Mouse (Mus musculus) heart, postnatal 4 days (tissue): ENCODE results near the gene Skp1a. TPM values are rescaled to one million over a fixed set of nuclear protein-coding genes. Genes with fewer than 3 reads are reported as not detected.

Experiments used
- DNase-seq: peaks from one replicate; pipeline ENCODE4 v3.0.0; 2021
- total RNA-seq, 2 experiments: library from RNA; stranded (reverse); gene quantifications; 2 replicates each; pipeline ENCODE4 v1.2.3; 2021

The Skp1a gene
- total RNA-seq, 2 experiments from 2014 or later = 239 to 250 TPM

DNA sequence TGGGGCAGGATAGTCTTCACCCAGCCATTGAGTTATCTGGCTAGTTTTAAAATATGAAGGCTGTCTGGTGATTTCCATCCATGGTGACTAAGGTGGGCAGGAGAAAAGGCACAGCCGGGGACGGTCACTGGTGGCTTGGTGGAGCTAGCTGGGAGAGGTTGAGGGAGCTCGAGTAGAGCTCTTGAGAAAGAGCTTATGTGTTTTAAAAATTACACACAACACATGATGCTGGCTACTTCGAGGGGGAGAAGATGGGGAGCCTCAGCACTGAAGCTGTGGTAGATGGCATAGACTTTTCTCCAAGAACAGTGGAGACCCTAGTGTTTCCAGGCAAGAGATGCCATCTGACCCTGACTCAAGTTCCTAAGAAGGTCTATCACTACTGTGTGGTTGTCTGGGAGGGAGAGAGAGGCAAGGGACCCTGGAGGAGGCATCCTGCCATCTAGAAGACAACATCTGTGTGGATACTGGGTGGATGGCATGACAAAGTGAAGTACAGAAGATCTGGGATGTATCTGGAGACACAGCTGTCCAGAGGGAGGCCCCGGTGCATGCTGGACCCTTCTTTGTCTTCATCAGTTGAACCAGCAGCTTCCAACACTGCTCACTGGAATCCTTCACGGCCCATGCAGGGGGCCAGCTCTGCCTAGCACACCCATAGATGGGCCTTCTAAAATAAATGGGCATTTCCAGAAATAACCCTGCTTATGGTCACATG lies 45.8 kb downstream of the Skp1a start:
- DNase-seq = no peak

DNA sequence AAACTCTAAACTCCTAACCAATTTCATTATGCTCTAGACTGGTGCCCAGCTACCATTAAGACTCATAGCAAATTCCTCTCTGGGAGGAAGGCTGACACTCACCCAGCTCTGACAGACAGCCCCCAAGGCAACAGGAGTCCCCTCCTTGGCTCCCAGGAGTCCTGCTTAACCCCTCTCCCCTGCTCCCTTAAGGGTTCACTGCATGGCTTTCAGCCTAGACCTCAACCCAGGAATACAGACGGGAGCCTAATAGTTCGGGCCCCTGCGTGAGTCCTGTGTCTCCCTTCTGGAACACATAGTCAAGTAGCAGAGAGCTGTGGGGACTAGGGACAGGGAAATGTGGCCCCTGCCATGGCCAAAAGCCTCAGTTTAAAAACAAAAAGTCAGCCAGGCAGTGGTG lies 46.4 kb downstream of the Skp1a start:
- no peak for DNase-seq

DNA sequence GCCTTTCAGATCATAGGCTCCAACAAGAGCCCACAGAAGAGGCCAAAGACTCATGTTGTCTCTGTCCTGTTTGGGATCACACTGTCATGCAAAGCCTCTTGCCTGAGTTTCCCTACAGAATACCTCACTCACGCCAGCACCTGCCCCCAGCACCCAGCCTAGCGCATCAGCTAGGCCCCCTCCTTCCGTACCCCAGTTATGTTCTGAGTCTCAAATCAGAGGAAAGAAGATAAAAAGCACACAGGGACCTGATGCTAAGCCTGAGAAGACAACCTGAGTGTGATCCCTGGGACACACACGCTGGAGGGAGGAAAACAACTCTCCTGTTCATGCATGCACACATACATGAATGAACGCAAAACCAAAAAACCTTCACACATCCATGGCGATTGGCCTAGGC lies 47.2 kb downstream of the Skp1a start:
- DNase-seq = no peak

DNA sequence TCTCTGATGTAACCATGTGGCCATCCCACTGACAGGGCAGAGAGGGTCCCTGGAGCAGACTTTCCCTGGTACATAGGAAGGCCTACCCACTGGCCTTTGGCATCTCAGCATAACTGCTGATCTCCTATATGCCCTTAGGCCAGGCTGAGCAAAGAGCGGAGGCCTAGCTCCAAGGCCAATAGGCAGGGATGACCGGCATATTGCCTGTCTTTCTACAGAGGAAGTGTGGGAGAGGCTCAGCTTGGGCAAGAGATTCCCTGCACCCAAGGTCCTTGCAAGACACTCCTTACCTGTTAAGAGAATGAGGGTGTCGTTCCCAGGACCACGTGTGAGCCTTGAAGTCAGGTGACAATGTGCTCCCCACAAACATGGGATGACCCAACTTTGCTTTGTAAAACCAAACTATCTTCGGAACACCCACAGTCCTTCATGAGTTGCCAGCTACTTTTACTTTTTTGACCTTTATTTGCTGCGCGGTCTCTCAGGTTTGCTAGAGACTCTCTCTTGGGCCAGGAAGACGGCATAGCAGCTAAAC lies 47.9 kb downstream of the Skp1a start:
- no peak for DNase-seq

DNA sequence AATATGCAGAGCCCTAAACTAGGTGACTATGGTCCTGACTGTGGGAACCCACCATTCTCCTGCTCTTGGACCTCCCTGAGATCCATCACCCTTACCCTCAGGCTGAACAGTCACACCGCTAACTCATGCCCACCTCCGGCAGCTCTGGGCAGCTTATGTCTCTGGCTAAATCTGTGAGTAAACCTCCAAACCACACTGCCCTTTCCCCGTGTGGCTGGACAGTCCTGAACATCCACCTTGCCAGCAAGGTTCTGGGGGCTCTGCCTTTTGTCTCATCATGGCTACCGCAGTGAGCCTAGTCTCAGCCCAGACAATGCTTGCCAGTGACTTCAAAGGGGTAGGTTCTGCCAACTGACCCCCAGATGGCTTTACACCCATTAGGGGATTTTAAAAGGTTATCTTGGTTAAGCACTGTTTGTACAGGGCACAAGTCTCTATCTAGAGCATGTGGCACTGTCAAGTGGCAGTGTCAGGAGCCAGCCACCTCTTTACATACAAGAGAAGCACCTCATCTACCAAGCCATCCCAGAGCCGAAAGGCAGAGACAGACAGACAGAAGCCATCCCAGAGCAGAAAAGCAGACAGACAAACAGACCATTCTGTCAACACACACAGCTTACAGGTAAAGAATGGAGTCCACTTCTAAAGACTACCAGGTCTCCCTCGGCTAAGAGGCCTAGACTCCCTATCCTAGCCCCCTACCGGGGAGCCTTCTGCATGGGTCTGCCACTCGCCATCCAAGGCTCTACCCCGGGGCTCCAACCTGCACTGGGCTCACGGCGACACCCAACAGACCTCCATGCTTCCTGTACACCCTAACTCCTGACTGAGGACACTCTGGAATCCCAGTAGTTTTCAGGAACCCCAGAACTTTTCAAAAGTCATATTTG lies 49.0 kb downstream of the Skp1a start:
- DNase-seq = no peak

DNA sequence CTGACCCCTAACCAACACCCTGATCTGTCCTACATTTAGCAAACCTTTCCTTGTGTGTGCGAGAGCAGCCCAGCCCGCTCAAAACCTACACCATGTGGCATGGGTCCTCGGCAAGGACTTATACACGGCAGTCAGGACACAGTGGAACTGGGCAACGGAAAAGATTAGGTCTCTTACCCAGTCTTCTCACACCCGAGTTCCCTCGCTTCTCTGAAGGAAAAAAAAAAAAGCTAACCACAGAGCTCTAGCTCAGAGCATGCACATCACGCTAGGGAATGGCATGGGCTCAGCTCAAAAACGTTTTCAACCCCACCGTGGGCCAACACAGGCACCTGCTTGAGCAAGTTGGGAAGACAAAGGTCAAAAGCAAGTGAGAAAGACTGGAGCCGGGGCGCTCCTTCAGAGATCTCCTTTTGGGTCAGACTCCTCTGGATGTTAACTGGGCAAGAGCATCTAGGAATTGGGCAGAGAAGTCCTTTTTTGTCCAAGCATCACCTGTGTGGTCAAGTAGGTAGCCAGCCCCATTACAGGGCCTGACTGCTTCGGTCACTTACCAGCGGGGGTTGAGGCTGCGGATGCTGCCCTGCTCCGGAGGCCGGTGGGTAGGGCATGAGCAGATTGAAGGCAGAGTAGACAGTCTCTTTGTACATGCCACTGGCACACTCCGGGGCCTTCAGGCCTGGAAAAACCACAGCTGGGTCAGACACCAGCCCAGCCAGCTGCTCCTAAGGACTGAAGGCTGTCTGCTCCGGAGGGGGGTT lies 50.0 kb downstream of the Skp1a start:
- DNase-seq = no peak

DNA sequence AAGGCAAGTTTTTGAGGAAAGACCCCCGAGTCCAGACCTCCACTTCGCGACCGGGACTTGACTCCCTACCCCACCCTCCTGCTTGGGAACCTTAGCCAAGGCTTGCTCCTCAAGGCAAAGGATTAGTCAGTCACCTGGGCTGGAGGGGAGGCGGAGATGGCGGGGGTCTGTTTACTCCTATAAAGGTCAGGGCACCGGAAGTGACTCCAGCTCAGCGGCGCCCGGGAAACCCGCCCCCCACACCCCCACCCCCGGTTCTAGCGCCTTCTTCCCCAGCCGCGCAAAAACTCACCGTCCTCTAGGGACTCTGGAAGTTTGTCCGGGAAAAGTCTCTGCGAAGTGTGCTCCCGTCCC lies 50.6 kb downstream of the Skp1a start:
- DNase-seq = no peak

DNA sequence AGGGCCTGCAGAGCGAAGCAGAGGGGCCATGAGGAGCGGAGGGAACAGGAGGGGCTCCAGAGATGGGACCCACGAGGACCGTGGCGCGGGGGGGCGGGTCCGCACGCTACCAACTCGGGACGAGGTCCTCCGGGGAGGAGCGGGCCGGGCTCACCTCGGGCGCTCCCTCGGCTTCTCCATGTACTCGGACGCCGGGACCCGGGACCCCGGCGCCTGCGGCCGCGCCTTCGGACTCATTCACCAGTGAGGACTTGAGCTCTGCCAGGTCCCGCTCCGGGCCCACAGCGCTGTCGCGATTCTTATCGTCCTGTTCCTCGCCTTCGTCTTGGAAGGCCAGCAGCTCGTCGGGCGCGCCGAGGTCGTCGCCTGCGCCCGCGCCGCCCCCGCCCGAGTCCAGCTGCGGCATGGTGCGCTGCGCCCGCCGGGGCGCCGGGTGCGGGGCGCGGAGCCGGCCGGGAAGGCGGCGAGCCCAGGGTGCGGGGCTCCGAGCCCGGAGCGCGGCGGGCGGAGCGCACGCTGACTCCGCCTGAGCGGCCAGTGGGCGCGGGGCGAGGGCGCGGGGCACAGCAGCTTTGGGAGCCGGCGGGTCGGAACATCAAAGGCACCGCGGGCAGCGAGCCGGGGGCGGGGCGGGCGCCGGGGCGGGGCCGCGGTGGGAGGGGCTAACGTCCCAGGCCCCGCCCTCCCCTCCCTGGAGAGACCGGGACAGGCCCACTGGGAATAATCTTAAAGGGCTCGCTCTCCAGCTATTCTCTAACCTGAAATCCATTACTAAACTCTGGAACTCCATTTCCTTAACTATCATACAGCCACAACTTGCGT lies 51.2 kb downstream of the Skp1a start, which contains the start of gene Tcf7:
TSS of gene Tcf7 (minus strand) at position 241 of the 822 bp plus-strand sequence.
- DNase-seq = peak; percentile 65

DNA sequence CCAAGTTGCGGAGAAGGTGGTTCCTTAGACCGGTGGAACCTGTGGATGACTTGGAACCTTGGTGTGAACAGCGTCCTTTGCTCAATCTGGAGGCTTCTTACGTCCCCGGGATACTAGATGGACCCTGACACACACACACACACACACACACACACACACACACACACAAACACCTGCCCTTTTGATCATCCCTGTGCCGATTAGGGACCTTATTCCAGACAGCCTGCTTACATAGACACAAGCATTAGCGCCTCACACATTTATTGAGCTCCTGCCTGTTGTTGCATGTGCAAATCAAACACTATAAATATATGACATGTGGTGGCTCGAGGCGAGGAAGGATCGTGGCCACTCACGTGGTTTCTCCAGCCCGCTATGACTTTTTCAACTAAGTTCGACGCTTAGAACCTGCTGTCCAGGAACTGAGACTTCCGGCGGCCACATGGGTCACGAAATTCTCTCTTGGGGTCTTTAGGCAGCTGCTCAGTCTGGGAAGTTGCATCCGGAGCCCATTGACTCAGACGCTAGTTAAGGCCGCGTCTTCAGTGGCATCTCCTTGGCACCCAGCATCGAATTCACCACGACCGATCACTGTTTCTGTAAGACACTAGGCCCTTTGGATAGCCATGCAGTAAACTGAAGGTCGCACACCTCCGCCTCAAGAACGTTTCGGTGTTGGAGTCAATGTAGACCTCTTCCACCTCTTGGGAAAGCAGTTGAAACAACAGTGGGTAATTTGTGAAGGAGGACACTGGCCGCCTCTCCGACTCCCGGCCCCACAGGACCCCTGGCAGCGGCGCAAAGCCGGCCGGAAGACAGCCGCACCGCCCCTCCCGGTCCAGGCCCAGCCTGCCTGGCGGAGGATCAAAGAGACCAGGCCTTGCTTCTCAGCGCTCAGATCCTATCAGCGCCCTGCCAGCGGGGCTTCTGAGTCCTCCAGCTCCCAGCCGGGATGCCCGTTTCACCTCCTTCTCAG lies 52.1 kb downstream of the Skp1a start:
- DNase-seq = peak; percentile 77

DNA sequence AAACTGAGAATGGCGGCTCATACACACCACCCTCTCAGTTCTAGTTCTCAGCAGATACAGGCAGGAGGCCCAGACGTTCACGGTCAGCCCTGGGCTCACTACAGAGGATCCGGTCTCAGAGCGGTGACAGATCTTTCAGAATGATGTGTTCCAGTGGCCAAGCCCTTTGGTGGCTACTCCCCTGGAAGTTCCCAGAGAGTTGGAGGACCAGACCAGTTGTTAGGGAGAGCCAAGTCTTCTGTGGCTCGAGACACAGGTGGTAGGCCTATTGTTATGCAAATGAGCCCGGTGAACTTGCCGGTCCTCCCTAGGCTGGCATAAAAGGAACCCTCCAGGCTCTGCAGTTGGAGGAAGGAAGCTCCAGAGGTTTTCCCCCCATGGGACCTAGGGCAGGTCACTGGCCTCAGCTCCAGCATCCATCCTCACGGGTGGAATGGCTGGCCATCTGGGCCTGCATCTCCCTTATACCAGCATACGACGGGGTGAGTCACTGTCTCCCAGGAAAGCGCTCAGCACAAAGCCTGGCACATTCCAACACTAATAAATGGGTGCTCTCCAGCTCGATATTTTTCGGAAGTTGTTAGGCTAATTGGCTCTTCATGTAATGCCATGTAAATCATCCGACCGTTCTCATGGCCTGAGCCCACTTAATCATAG lies 54.6 kb downstream of the Skp1a start:
- no peak for DNase-seq

DNA sequence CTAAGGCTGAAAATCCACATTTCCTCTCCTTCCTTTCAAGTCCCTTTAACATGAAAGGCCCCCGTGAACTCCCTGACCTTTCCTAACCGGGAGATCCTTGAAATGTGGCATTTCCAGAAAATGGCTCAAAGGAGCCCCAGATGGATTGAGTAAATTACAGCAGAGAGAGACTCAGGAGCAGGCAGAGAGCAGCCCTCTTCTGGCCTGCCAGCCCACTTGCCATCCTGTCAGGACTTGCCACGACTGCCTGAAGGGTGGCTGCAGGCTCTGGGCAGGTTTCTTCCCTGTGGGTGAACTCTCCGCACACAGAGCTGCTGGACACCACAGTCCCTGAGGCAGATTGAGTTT lies 55.1 kb downstream of the Skp1a start:
- no peak for DNase-seq

DNA sequence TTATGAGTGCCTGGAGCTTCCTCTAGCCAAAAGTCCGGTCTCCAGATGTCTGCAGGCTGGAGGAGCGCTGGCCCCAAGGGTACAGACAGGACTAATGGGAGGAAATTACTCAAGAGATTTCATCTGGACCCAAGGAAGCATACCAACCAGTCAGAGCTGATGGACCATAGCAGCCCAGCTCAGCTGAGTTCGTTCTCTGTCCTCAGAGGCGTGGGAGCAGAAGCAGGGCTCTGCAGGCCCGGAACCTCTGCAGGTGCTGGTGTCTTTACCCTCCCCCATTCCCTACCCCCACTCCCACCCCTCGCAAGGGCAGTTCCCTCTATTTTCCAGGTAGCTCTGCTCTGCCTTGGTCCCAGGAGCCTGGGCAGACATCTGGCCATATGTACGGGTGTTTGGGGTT lies 60.6 kb downstream of the Skp1a start:
- no peak for DNase-seq

DNA sequence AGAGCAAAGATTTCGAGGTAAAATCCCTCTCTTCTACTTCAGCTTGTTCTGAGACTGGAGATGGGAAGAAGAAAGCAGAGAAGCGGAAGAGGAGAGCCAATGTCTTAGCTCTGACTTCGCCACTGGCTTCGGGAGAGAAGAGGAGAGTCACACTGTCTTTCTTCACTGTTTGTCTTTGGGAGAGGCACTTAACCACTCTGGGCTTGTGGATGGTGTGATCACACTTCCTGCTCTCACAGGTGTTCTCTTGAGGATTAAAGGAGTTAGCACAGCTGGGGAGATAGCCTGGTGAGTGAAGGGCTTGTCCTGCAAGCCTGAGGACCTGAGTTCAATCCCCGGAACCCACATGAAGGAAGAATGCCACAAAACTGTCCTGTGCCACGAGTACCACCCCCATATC lies 61.1 kb downstream of the Skp1a start:
- DNase-seq = no peak

DNA sequence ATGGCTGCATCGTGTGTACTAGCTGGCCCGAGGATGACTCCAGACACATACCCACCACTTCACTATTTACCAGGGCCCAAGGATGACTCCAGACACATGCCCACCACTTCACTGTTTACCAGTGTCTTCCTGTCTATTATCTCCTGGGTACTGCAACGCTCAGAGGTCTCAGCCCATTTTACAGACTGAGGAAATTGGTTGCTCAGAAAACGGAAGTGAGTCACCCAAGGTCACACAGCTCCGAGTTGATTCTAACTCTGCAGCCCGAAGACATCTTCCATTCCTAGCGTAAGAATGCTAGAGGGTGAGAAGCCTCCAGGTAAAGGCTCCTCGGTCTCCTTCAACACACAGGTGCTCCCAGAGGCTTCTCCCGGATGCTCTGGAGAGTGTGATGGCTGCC lies 62.3 kb downstream of the Skp1a start:
- no peak for DNase-seq

Other genes with a start within 250 kb of the Skp1a start
- 100 to 1,000 TPM; 137 to 153 TPM for gene Ube2b, start 231.2 kb upstream of the Skp1a start, total RNA-seq
- 10 to 100 TPM in 1 of 2 experiments, 1 to 10 TPM in 1; 9.1 to 11.7 TPM for gene Cdkl3, start 227.8 kb upstream of the Skp1a start, total RNA-seq
- 10 to 100 TPM; 86.3 to 87.2 TPM for gene Ppp2ca, start 133.3 kb upstream of the Skp1a start, total RNA-seq
- gene Olfr1373, start 86.5 kb upstream of the Skp1a start, total RNA-seq = not detected
- gene Olfr1371, start 18.0 kb upstream of the Skp1a start, total RNA-seq = not detected
- 1 to 10 TPM; 2.8 to 3.8 TPM for gene Tcf7, start 51.0 kb downstream of the Skp1a start, total RNA-seq
- gene Vdac1, start 128.9 kb downstream of the Skp1a start, total RNA-seq = 100 to 1,000 TPM; 785 to 812 TPM
- gene 9530068E07Rik, start 164.4 kb downstream of the Skp1a start, total RNA-seq = 100 to 1,000 TPM; 113 to 116 TPM